ENCODE assay signal across 13 mouse cellular contexts in the genomic region with DNA sequence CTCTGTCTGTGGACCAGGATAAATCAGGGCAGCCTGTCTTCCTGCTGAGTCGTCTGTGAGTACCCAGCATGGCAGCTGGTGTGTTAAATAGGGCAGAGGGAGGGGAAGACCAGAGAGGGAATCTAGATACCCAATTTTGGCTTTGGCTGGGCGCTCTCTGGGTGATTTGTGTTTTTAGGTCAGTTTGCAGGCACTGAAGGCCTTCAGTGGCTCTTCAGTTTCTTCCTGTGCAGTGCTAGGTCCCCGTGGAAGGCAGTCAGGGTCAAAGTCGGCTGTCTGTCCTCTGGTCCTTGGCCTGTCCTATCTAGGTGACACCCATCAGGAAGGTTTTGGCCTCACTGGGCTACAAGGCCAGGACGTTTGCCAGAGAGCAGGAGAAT. TPM values are rescaled to one million over a fixed set of nuclear protein-coding genes. Genes with fewer than 3 reads are reported as not detected.
DNase-seq lines count a peak whose midpoint lies in the region; ATAC-seq and TF ChIP-seq lines count a peak whose summit lies in the region.
"Had no signal": no experiment of that assay in that cellular context is flagged by ENCODE, and none has a peak within 500 bp of the region (broad histone marks: within the 10 kb centered on the region; RNA-seq: fewer than 3 reads in every experiment).

No protein-coding gene starts in this region.

- H3K27me3 ChIP-seq in kidney, adult 2 months (replicated peaks; ENCODE audit: control insufficient read depth, insufficient read depth, low read length) = no peaks in the 10 kb centered on the region
- H3K27me3 ChIP-seq in liver, embryonic 13.5 days = no peaks in the 10 kb centered on the region
- H3K27me3 ChIP-seq in forebrain, embryonic 15.5 days = no peaks in the 10 kb centered on the region
- H3K27me3 ChIP-seq: forebrain, embryonic 12.5 days; midbrain, embryonic 13.5 days; Patski had no signal

- no peaks in the 10 kb centered on the region for H3K9me3 ChIP-seq in liver, embryonic 13.5 days (replicated peaks)
- H3K9me3 ChIP-seq in forebrain, embryonic 15.5 days = no peaks in the 10 kb centered on the region
- H3K9me3 ChIP-seq: forebrain, embryonic 12.5 days; midbrain, embryonic 13.5 days had no signal

- peak; percentile 74 for DNase-seq in adrenal gland, adult 8-10 months
- no peak for DNase-seq in adrenal gland, postnatal 25 days
- DNase-seq in kidney, adult 2 months = peak; percentile 23
- DNase-seq in kidney, adult 18-20 months = no peak
- DNase-seq in adrenal gland, postnatal 10 days = peak; percentile 50
- DNase-seq in liver, embryonic 13.5 days = no peak
- DNase-seq: lung, adult 2 months had no signal

- no peak for TF ChIP-seq CTCF in kidney, adult 2 months (conservative IDR thresholded peaks at IDR 0.05; ENCODE audit: insufficient read depth, insufficient read length, low read depth, low read length)

- H3K4me1 ChIP-seq in kidney, adult 2 months (ENCODE audit: control insufficient read depth, insufficient read depth, low read length) = no peaks in the 10 kb centered on the region
- peaks cover 61% of the 10 kb centered on the region for H3K4me1 ChIP-seq in liver, embryonic 13.5 days (replicated peaks)
- H3K4me1 ChIP-seq in forebrain, embryonic 15.5 days = no peaks in the 10 kb centered on the region
- H3K4me1 ChIP-seq: forebrain, embryonic 12.5 days; midbrain, embryonic 13.5 days had no signal

- TF ChIP-seq POLR2A in kidney, adult 2 months (IDR thresholded peaks at IDR 0.05; ENCODE audit: low read depth, low read length) = no peak

- H3K9ac ChIP-seq in liver, embryonic 13.5 days = 0 out of 2 replicates have a peak overlapping the region, but pooled peaks have one; percentile 22
- no peak overlapping the region for H3K9ac ChIP-seq in forebrain, embryonic 15.5 days (replicated peaks)
- H3K9ac ChIP-seq: forebrain, embryonic 12.5 days; midbrain, embryonic 13.5 days had no signal

- H3K4me3 ChIP-seq in kidney, adult 2 months (ENCODE audit: insufficient read depth, low read depth, low read length) = no peak overlapping the region
- no peak overlapping the region for H3K4me3 ChIP-seq in liver, embryonic 13.5 days (replicated peaks)
- H3K4me3 ChIP-seq in forebrain, embryonic 15.5 days = no peak overlapping the region
- H3K4me3 ChIP-seq: forebrain, embryonic 12.5 days; midbrain, embryonic 13.5 days had no signal

- no peak for ATAC-seq in liver, embryonic 13.5 days (ENCODE audit: low read depth)
- no peak for ATAC-seq in activated CD4-positive, CD25-positive, alpha-beta regulatory T cell, adult 4 months
- ATAC-seq in forebrain, embryonic 15.5 days (replicated peaks) = no peak
- ATAC-seq: midbrain, embryonic 13.5 days had no signal

- no peaks in the 10 kb centered on the region for H3K36me3 ChIP-seq in kidney, adult 2 months (ENCODE audit: control insufficient read depth, insufficient read depth, low read length)
- no peaks in the 10 kb centered on the region for H3K36me3 ChIP-seq in liver, embryonic 13.5 days
- H3K36me3 ChIP-seq in forebrain, embryonic 15.5 days = no peaks in the 10 kb centered on the region
- H3K36me3 ChIP-seq: forebrain, embryonic 12.5 days; midbrain, embryonic 13.5 days had no signal

- WGBS in kidney, adult 2 months = 51% methylated on average over 5 of the region's 5 CpGs
- 56% methylated on average over 5 of the region's 5 CpGs for WGBS in liver, embryonic 13.5 days (ENCODE audit: insufficient replicate concordance)
- 80% methylated on average over 5 of the region's 5 CpGs for WGBS in forebrain, embryonic 15.5 days

- H3K27ac ChIP-seq in kidney, adult 2 months (ENCODE audit: insufficient read depth, low read depth, low read length) = no peak overlapping the region
- 0 out of 2 replicates have a peak overlapping the region, but pooled peaks have one; percentile 20 for H3K27ac ChIP-seq in liver, embryonic 13.5 days
- no peak overlapping the region for H3K27ac ChIP-seq in forebrain, embryonic 15.5 days (replicated peaks)
- H3K27ac ChIP-seq: forebrain, embryonic 12.5 days; midbrain, embryonic 13.5 days had no signal

- H3K4me2 ChIP-seq in liver, embryonic 13.5 days = no peak overlapping the region
- no peak overlapping the region for H3K4me2 ChIP-seq in forebrain, embryonic 15.5 days (replicated peaks)
- H3K4me2 ChIP-seq: forebrain, embryonic 12.5 days; midbrain, embryonic 13.5 days had no signal

RNA-seq across cellular contexts. Expression of gene Lipc, which starts 21.4 kb away (rescaled TPM):
- under 1 TPM in 1 of 4 experiments, not detected in 3; 0.13 TPM for total RNA-seq in adrenal gland, adult 8-10 months (2022)
- 2.5 TPM in 1 of 2 replicates, not detected in the other for total RNA-seq in adrenal gland, postnatal 25 days (2021)
- 0.58 TPM in 2 replicates for polyA plus RNA-seq in kidney, adult 2 months (2012; rRNA removed)
- 10 to 100 TPM; 26.4 to 55.7 TPM for total RNA-seq in adrenal gland, postnatal 10 days (2021)
- 19.7 and 24.6 TPM in 2 replicates for polyA plus RNA-seq in liver, embryonic 13.5 days (2015; fragmentation: Nextera tagmentation; extraction: Ambion mirVana)
- polyA plus RNA-seq in activated CD4-positive, CD25-positive, alpha-beta regulatory T cell, adult 4 months (2017; shearing (Covaris generic)) = under 1 TPM in 1 of 2 experiments, not detected in 1; 0.37 TPM
- polyA plus RNA-seq in forebrain, embryonic 15.5 days (2015; fragmentation: Nextera tagmentation; extraction: Ambion mirVana) = not detected in 2 replicates
- total RNA-seq: gastrocnemius, adult 8-10 months had no signal
- polyA plus RNA-seq: forebrain, embryonic 12.5 days; midbrain, embryonic 13.5 days had no signal

Comparison
In these comparisons a context has a peak if more than half of its experiments do, and no peak if none do; other contexts are left out.
1. DNase-seq: peak in adrenal gland, adult 8-10 months (single experiment), kidney, adult 2 months (single experiment) and adrenal gland, postnatal 10 days (single experiment); none in adrenal gland, postnatal 25 days (single experiment), kidney, adult 18-20 months (single experiment) and liver, embryonic 13.5 days (single experiment).
2. RNA of gene Lipc, which starts 21.4 kb away (polyA plus RNA-seq): 19.7 to 24.6 TPM in liver, embryonic 13.5 days; 0.58 TPM in kidney, adult 2 months, 0.37 TPM in activated CD4-positive, CD25-positive, alpha-beta regulatory T cell, adult 4 months and not detected in forebrain, embryonic 15.5 days; every median in the first group is over 10 times any median in the second.